Comparison of ENCODE assay signal across 29 mouse cellular contexts in genomic region chr4:133155726-133156125, GRCm38 (mm10). TPM values are rescaled to one million over a fixed set of nuclear protein-coding genes. Genes with fewer than 3 reads are reported as not detected.
DNase-seq lines count a peak whose midpoint lies in the region; ATAC-seq and TF ChIP-seq lines count a peak whose summit lies in the region.
"Had no signal": no experiment of that assay in that cellular context is flagged by ENCODE, and none has a peak within 500 bp of the region (broad histone marks: within the 10 kb centered on the region; RNA-seq: fewer than 3 reads in every experiment).

No protein-coding gene starts in this region.

- ATAC-seq in megakaryocyte, adult 5-6 weeks (ENCODE audit: poor library complexity, severe bottlenecking), result no peak
- ATAC-seq: activated CD4-positive, CD25-positive, alpha-beta regulatory T cell, adult 4 months; CD4-positive, CD25-positive, alpha-beta regulatory T cell, adult 4 months; forebrain, embryonic 14.5 days; forebrain, embryonic 16.5 days; Patski had no signal

- H3K9me3 ChIP-seq in megakaryocyte, embryonic 14.5 days, result no peaks in the 10 kb centered on the region
- H3K9me3 ChIP-seq: embryonic facial prominence, embryonic 13.5 days; embryonic facial prominence, embryonic 15.5 days; forebrain, embryonic 10.5 days; forebrain, embryonic 12.5 days; G1E had no signal

- no peak for DNase-seq in gastrocnemius, adult 2 months
- DNase-seq in gastrocnemius, postnatal 36 days, result no peak
- no peak for DNase-seq in spleen, adult 2 months (ENCODE audit: low read depth in 1 of 2, low spot score in 2 of 2)
- no peak for DNase-seq in spleen, postnatal 4 days (ENCODE audit: low spot score in 2 of 2)
- peak; percentile 46 for DNase-seq in splenic B cell, adult 2 months (ENCODE audit: low read depth, low spot score)
- no peak for DNase-seq in adrenal gland, postnatal 14 days
- DNase-seq: adrenal gland, adult 8-10 months; adrenal gland, postnatal 25 days; cerebellum, adult 11 months; cerebellum, adult 18-20 months; cerebellum, adult 8-10 months; cerebellum, adult 9-11 months; cerebellum, postnatal 36 days; embryo, embryonic 11 days had no signal

- H3K4me3 ChIP-seq in gastrocnemius, adult 2 months, result no peak overlapping the region
- H3K4me3 ChIP-seq in megakaryocyte, embryonic 14.5 days (replicated peaks), result peak overlapping the region; percentile 56
- H3K4me3 ChIP-seq in spleen, adult 2 months (ENCODE audit: extremely low read depth, insufficient read depth, insufficient read length), result no peak overlapping the region
- H3K4me3 ChIP-seq: embryonic facial prominence, embryonic 13.5 days; embryonic facial prominence, embryonic 15.5 days; erythroblast, embryonic 14.5 days; forebrain, embryonic 10.5 days; forebrain, embryonic 12.5 days had no signal

- no peak for TF ChIP-seq CTCF in gastrocnemius, adult 2 months (IDR thresholded peaks at IDR 0.05)
- TF ChIP-seq CTCF in spleen, adult 2 months (IDR thresholded peaks at IDR 0.05; ENCODE audit: extremely low read depth, insufficient read depth, insufficient read length, insufficient replicate concordance), result no peak

- 75% methylated on average over 6 of the region's 6 CpGs for WGBS in spleen, adult 2 months

- H3K27me3 ChIP-seq in megakaryocyte, embryonic 14.5 days (replicated peaks), result no peaks in the 10 kb centered on the region
- H3K27me3 ChIP-seq in spleen, adult 2 months (ENCODE audit: control insufficient read depth, insufficient read depth, low read length), result no peaks in the 10 kb centered on the region
- H3K27me3 ChIP-seq in splenic B cell, adult 2 months (ENCODE audit: control insufficient read depth, insufficient read depth, low read length, poor library complexity, severe bottlenecking), result no peaks in the 10 kb centered on the region
- H3K27me3 ChIP-seq: CH12.LX; embryonic facial prominence, embryonic 13.5 days; embryonic facial prominence, embryonic 15.5 days; forebrain, embryonic 12.5 days; Patski had no signal

- no peak for TF ChIP-seq POLR2A in spleen, adult 2 months (IDR thresholded peaks at IDR 0.05; ENCODE audit: low read depth, low read length)

- peaks cover 37% of the 10 kb centered on the region for H3K36me3 ChIP-seq in megakaryocyte, embryonic 14.5 days (replicated peaks; ENCODE audit: low read length)
- peaks cover 4% of the 10 kb centered on the region for H3K36me3 ChIP-seq in spleen, adult 2 months (ENCODE audit: control insufficient read depth, insufficient read depth, low read length)
- H3K36me3 ChIP-seq in splenic B cell, adult 2 months (ENCODE audit: control insufficient read depth, insufficient read depth, low read length, poor library complexity, severe bottlenecking), result no peaks in the 10 kb centered on the region; the same call in 1 of the 2 replicates

- intact Hi-C loops in gastrocnemius, adult 2 months (cut with DNase I), result no loop called here
- intact Hi-C loops in gastrocnemius, postnatal 36 days (cut with DNase I), result no loop called here

- peak overlapping the region; percentile 80 for H3K27ac ChIP-seq in gastrocnemius, adult 2 months
- H3K27ac ChIP-seq in spleen, adult 2 months (ENCODE audit: insufficient read depth, low read length), result peak overlapping the region; percentile 23; the same call in 1 of the 2 replicates
- H3K27ac ChIP-seq: forebrain, embryonic 10.5 days; forebrain, embryonic 12.5 days had no signal

- peaks cover 59% of the 10 kb centered on the region for H3K4me1 ChIP-seq in megakaryocyte, embryonic 14.5 days
- peaks cover 45% of the 10 kb centered on the region for H3K4me1 ChIP-seq in spleen, adult 2 months (ENCODE audit: control insufficient read depth, insufficient read depth, insufficient read length)

RNA-seq across cellular contexts. Expression of gene Wasf2, which starts 25.4 kb away (rescaled TPM):
- 10 to 100 TPM; 34.9 to 35.6 TPM for total RNA-seq in gastrocnemius, adult 2 months (2021)
- 10 to 100 TPM; 31.1 to 31.8 TPM for total RNA-seq in gastrocnemius, postnatal 36 days (2021)
- 43.7 and 76.2 TPM in 2 replicates for polyA plus RNA-seq in megakaryocyte, embryonic 14.5 days (2012; ENCODE audit: insufficient read depth, low replicate concordance)
- 226 and 236 TPM in 2 replicates for total RNA-seq in megakaryocyte, adult 5-6 weeks (2015)
- total RNA-seq in megakaryocyte, adult 5-6 weeks (2017), result 56.9 and 75.4 TPM in 2 replicates
- polyA plus RNA-seq in spleen, adult 2 months (2012; rRNA removed), result 76.2 and 87.6 TPM in 2 replicates
- 117 and 150 TPM in 2 replicates for total RNA-seq in adrenal gland, postnatal 14 days (2021)

RNA-seq across cellular contexts. Expression of gene Cd164l2, which starts 56.2 kb away (rescaled TPM):
- total RNA-seq in gastrocnemius, adult 2 months (2021), result under 1 TPM in 1 of 2 experiments, not detected in 1; 0.26 TPM
- total RNA-seq in gastrocnemius, postnatal 36 days (2021), result under 1 TPM in 1 of 2 experiments, not detected in 1; 0.27 TPM
- 1.7 and 2.5 TPM in 2 replicates for polyA plus RNA-seq in megakaryocyte, embryonic 14.5 days (2012; ENCODE audit: insufficient read depth, low replicate concordance)
- total RNA-seq in megakaryocyte, adult 5-6 weeks (2015), result not detected in 2 replicates
- total RNA-seq in megakaryocyte, adult 5-6 weeks (2017), result not detected in 2 replicates
- 0.19 and 0.54 TPM in 2 replicates for polyA plus RNA-seq in spleen, adult 2 months (2012; rRNA removed)
- total RNA-seq in adrenal gland, postnatal 14 days (2021), result 2.4 and 5.0 TPM in 2 replicates
- total RNA-seq: CH12.LX; common myeloid progenitor, adult 5-6 weeks; G1E had no signal
- polyA plus RNA-seq: activated CD4-positive, CD25-positive, alpha-beta regulatory T cell, adult 4 months; erythroblast, embryonic 14.5 days; G1E had no signal

RNA-seq across cellular contexts. Expression of gene Gpr3, which starts 56.6 kb away (rescaled TPM):
- total RNA-seq in gastrocnemius, adult 2 months (2021), result not detected
- not detected for total RNA-seq in gastrocnemius, postnatal 36 days (2021)
- polyA plus RNA-seq in megakaryocyte, embryonic 14.5 days (2012; ENCODE audit: insufficient read depth, low replicate concordance), result not detected in 2 replicates
- total RNA-seq in megakaryocyte, adult 5-6 weeks (2015), result 0.21 TPM in 1 of 2 replicates, not detected in the other
- total RNA-seq in megakaryocyte, adult 5-6 weeks (2017), result not detected in 2 replicates
- polyA plus RNA-seq in spleen, adult 2 months (2012; rRNA removed), result 0.02 TPM in 1 of 2 replicates, not detected in the other
- total RNA-seq in adrenal gland, postnatal 14 days (2021), result 0.19 TPM in 2 replicates
- total RNA-seq: adrenal gland, postnatal 25 days; common myeloid progenitor, adult 5-6 weeks had no signal
- polyA plus RNA-seq: activated CD4-positive, CD25-positive, alpha-beta regulatory T cell, adult 4 months; CD4-positive, CD25-positive, alpha-beta regulatory T cell, adult 4 months; erythroblast, embryonic 14.5 days had no signal
